Mouse (Mus musculus) heart, adult 9 months (tissue): ENCODE results near the gene Dars.
A peak's percentile ranks its signal among the peaks of the same experiment; 100 is the strongest.

Source experiments
- DNase-seq, 2 experiments: peaks; one replicate each; pipeline ENCODE4 v3.0.0; 2022; ENCODE audit warnings: low spot score in 2 of 2

Gene Dars

DNA sequence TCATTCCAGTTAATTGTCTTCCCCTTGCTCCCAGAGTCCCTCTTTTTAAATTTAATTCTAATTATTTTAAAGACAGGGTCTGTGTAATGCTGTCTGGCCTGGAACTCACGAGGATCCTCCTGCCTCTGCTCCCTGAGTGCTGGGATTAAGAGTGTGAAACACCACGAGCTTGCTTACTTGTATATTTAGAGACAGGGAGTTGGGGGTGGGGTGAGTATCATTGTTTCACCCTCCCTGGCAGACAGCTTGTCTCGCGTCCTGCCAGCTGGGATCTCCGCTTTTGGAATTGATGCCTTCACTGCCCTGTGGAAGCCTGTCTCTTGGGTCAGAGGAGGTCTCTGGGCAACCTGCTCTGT lies 343 bp upstream of the Dars start:
- DNase-seq: no peak

DNA sequence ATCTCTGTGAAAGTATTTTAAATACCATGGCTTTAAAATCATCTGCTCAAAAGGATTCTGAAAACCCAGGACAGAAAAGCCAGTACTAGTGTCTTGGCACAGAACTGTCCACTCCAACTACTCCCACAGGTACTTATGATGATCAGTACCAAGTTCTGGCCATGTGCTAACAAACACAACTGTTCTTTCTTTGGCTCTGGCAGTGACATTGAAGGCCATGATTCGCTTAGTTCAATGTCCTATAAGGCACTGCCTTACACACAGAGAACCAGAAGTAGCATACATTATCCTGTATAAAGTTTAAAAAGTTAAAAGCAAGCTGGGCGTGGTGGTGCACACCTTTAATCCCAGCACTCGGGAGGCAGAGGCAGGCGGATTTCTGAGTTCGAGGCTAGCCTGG lies 6.0 kb downstream of the Dars start:
- DNase-seq: no peak

DNA sequence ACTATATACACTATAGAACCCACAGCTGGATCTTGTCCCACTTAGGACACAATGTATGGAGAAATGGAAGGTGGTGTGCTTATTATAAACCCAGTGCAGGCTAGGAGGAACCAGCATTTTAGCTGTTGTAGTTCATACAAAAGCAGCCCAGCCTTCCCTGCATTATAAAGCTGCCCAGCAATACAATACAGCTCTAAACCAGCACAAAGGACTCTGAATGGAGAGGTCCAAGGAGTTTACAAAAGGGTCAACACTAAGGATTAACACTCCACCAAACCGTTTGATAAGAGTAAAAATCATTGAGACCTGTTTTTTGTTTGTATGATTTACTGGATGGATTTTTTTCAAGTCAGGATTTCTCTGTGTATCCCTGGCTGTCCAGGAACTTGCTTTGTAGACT lies 10.3 kb downstream of the Dars start:
- no peak for DNase-seq

DNA sequence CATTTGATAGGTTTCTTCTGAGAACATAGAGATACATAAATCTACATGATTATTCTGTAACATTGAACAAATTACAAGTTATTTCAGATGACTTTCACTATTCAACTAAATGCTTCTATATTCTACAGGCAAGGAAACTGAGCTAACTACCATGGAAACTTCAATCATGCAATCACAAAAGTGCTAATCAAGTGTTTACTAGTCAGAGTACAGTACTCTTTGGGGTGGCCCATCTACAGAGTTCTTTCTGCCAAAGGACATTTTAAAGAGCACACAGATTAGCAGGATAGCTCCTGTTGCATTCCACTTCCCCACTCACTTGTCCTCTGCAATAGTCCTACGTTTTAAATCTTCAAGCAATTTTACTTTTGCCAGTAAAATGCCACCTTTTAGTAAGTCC lies 11.5 kb downstream of the Dars start:
- DNase-seq: no peak

DNA sequence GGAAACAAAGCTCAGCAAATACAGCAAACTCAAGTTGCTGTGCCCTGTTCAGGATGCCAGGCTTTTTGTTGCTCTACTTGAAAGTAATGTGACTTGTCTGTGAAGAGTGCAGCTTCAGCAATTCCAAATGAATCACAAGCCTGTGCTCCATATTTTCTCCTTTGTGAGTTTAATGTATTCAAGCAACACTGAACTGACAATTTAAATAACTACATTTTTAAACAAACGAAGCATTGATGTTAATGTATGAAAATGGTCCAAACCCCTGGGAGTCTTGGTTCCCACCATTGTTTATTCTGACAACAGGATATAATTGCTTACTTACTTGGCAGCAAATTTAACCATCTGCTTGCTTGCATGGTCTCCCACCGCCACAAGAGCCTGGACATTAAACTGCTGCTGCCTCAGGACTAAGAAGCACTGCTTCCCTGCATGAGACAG lies 12.1 kb downstream of the Dars start:
- DNase-seq: no peak

DNA sequence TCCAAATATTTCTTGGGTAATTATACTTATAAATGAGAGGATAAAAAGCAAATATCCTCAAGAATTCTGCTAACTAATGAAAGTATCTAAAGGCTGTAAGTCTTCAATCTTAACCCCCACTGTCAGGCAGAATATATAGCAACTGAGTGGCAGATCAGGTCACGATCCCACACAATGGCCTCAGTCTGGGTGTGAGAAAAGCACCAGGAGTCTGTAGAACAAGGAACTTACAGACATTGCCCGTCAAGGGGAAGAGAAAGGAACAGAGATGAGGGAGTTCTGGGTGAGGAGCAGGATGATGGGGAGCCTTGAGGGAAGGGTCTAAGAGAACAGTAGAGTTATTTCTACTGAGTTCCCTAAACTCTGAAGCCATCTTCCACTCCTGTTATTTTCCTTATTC lies 16.2 kb downstream of the Dars start:
- no peak for DNase-seq

DNA sequence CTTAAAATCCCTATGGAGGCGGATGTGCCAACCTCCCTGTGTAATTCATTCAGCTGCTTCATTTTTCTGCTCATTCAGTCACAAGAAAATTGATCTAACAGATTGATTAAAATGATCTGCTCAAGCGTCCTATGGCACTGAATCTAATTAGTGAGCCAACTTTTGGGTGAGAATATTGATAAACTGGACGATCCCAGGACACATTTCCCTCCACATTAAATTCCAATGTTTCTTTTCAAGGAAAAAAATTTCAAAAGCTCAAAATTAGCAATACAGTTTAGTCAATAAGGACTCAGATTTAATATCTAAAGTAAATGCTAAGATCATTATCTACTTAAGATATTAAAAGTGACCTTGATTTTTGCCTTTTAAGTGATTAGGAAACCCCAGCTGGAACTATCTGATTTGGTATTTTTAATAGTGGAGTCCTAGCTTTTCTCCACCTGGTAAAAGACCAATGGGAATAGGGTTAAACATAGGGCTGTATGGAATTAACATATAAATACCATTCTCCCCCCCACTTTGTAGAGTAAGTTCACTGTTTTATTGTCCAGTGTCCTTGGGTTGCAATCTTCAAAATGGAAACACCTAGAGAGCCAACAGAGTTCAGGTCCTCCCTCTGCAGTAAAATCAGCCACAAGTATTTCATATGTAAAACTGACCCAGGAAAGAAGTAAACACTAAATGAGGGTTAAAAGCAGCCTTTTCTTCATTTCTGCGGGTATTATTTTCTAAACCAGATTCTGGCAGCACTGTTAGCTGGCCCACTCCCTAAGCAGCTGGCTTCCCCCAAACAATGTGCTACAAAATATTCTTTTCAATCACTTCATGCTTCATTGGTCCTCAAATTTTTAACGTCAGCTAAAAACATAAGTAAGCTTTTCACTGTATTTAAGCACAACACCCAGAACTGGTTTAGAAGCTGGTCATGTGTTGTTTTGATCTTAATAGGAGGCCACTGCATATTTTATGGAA lies 16.9 kb downstream of the Dars start:
- DNase-seq: no peak

DNA sequence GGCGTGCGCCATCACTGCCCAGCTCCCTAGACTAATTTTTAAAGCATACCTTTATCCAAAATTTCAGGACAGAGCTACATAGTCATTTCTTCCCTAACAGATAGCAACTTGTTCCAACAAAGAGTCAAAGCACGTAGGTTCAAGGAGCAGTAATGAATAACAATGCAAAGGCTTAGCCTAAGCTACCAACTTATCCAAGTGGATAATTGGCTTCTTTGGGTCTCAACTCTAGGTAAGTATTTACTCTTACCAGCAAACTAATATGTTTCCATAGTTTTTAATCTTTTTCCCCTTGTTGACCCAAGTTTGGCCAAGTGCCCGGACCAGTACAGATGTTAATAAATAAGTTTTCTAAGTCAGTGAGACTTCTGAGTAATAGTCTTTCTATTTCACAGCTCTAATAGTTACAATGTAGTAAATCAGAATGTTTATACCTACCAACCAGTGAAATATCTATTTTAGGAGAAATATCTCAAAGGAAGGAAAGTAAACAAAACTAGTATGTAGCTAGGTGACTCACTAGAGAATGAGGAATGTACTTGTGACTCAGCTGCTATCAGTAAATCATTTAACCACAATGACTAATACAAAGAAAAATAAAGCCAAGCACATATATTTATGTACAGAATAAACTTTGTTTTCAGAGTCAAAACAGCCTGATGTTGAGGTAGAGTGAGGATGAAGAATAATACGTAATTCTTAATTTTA lies 18.3 kb downstream of the Dars start:
- no peak for DNase-seq

DNA sequence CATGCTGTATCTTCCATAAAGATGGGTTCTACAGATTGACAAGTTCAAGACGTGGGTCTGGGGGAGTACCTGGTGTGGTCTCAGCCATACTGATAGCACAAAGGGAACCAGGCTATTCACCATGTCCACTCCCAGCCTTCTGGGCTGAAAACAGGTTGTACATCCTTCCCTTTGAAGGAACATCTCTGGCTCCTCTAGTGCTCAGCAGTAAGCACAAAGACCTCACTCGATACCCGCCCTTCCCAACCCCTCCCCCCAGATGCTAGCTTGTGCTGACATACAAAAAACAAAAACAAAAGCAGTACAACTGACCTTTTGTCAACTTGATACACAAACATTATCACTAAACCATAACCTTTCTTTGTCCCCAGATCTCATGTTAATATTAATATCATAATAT lies 22.5 kb downstream of the Dars start:
- no peak for DNase-seq

DNA sequence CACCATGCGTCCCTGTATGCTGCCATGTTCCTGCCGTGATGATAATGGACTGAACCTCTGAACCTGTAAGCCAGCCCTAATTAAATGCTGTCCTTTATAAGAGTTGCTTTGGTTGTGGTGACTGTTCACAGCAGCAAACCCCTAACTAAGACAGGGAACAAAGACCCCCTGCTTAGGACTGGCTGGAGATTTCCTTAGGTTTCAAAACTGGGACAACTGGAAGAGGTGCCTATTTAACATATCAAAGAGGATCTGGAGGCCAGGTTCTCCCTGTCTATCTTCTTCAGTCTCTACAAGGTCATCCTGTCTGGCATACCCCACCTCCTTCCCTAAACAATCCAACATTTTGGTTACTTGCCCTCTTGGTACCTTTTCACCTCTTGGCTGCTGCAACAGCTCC lies 24.8 kb downstream of the Dars start:
- no peak for DNase-seq

DNA sequence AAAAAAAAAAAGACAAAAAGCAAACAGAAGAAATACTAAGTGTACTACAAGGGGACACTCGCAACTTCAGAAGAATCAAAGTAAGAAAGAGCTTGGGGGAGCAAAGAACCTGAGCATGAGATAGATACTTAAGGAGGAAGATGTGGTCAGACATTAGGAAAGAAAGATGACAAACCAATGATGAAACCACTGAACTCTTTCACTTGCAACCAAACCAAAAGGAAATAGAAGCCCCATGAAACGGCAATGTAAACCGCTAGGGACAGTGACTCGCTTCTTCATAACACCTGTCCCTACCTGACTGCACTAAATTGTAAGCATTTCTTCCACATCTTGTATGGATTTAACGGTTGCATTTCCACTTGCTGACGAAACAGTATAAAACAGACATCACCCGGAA lies 30.7 kb downstream of the Dars start:
- DNase-seq: no peak

DNA sequence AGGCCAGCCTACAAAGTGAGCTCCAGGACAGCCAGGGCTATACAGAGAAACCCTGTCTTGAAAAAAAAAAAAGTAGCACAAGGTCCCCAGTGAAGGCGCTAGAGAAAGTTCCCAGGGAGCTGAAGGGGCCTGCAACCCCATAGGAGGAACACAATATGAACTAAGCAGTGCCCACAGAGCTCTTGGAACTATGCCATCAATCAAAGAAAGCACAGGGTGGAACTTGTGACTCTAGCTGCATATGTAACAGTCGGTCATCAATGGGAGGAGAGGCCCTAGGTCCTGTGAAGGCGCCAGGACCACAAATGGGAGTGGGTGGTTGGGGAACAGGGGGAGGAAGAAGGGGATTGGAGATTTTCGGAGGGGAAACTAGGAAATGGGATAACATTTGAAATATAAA lies 40.3 kb downstream of the Dars start:
- no peak for DNase-seq

DNA sequence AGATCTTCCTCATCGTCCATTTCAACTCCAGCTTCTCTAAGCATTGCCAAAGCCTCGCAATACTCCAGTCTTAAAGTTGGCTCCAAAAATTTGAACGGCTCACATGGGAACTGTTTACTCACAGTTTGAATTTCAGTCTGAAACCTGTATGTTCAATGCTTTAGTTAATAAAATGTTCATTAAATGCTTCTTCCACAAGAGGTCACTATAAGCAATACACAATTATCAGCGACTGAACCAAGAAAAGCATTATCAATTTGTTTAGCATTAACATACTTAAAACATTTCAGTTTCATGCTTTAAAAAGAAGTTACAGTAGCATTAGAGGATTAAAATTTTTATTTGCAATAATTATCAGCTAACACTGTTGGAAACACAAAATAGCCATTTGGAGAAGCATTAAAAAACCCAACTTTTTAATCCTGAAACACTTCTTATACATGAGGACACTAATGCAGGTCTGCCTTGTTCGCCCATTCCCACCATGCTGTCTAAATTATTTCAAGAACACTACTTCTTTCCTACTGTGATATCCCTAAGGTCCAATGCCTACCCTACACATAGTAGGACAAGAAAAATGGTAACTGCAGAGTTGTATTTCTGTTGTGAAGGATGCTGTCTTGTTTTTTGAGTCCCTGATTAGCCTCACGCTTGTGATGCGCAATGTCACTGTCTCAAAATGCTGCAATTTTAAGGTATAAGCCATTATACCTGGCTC lies 44.9 kb downstream of the Dars start:
- DNase-seq: no peak

DNA sequence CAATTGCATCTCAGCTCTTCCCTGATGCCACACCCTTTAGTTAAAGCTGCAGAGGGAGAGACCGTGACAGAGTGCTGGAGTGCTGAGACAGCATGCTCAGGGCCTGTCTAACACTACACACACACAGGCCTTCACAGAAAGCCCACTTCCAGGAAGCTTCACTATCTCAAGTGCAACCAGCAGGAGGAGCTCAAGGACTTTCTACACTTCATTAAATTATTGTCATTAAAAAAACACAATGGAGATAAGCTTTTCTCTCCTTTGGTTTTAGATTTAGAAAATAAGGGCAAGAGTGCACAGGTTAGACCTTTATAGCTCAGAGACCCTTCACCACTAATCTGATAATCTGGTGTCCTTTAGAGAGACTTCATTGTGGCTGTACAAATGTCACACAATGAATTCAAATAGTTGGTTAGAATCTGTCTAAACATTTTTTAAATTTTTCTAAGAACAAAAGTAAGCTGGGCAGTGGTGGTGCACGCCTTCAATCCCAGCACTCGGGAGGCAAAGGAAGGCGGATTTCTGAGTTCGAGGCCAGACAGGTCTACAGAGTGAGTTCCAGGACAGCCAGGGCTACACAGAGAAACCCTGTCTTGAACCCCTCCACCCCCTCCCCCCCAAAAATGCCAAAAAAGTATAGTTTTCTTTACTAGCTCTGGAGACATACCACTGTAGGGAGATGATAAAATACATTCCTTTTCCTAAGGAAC lies 48.3 kb downstream of the Dars start:
- DNase-seq: peak in 1 of 2 experiments; percentile 19

DNA sequence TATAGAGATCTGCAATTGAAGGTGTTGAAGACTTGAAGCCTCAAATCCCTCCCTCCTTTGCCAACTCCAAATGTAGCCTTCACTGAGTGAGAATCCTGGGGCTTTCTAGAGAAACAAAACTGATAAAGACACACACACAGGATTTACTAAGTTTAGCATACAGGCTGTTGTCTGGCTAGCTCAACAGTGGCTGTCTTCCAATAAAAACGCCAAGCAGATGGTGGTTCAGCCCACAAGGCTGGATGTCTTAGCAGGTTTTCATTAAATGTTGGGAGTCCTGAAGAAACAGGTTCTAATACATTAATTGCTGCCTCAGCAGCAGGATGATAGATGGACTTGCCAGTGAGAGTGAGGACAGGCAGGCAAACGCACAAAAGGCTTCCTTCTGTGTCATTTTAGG lies 56.6 kb downstream of the Dars start:
- no peak for DNase-seq

DNA sequence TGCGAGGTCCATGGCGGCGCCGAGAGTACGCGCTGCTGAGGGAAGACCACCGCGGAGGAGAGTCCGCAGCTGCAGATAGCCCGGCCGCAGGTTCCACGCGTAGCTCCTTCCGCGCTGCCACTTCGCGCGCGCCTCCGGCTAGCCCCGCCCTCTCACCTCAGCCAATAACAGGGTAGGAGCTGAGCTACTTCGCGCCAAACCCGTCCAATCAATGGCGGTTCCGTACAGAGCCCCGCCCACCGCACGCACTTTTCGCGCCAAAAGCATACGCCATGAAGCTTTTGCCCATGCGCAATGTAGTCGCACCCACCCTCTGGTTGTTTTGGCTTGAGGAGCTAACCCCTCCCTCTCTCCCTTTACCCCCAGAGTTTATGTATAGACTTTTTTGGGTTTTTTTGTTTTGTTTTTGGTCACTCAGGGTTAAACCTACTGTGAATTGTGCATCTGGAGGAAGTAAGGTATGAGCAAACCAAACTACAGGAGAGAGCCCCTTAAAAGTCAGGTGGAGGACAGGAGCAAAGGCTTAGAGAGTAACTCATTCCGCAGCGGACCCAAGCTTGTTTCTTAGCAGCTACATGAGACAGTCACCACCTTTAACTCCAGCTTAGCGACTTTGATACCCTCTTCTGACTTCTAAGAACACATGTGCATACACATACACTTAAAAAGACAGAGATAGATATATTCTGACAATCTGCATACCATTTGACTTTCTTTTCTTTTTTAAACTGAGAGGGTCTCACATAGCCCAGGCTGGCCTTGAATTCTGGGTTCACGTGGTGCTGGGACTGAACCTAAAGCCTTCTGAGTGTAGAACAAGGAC lies 57.4 kb downstream of the Dars start, which contains the start of gene Mcm6:
Gene Mcm6 (minus strand): TSS at position 111 of the 823 bp plus-strand sequence.
- DNase-seq: peak; percentile 95 to 97

DNA sequence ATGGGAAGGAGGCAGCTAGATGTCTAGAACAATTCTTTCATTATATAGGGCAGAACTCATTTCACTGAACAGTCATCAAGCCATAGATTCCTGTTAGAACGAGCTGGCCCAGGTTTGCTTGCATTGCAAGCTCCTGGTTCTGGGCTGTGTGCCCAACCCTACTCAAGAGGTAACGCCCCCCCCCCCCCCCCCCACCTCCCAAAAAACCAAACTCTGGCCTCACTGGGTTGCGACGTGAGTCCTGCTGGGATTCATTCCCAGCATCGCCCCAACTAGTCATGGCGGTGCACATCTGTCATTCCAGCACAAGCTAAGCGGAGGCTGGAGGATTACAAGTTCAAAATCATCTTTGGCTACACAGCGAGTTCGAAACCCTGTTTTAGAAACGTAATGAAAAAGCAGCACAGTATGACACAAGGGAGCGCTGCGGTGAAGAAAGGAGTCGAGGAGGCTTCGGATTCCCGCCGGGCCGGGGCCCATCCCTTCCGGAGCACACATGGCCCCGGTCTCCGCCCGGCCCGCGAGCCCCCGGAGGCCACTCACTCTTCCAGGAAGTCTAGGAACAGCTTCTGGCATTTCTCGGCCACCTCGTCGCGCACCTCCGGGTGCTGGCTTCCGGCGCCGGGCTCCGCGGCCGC lies 58.1 kb downstream of the Dars start:
- DNase-seq: no peak

DNA sequence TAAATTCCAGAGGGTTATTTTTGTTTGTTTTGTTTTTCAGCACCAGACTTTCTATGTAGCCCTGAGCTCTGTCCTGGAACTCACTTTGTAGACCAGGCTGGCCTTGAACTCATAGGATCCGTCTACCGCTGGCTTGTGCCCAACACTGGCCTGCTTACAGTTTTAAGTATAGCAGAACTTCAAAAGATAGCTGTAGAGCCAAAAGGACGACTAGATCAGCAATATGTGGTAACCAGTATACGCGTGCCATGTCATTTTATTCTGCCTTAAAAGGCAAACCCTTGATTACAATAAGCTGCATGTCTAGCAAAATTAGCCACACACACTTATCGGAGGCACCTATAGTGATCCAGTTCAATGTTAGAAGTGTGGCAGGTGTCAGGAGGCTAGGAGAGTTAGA lies 58.9 kb downstream of the Dars start:
- DNase-seq: no peak

DNA sequence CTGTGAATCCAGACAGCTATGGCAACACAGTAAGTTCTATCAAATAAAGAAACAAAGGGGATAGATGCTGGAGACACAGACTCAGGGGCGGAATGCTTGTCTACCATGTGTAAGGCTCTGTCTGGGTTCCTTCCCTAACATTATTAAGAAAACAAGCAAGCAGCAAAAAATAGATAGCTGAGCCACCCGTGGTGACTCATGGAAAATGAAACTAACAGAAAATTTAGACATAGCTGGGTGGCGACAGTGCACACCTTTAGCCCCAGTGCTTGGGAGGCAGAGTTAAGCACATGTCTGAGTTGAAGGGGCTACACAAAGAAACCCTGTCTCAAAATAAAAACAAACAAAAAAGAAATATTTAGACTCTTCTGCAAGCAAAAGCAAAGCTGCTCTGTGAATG lies 59.7 kb downstream of the Dars start:
- no peak for DNase-seq

DNA sequence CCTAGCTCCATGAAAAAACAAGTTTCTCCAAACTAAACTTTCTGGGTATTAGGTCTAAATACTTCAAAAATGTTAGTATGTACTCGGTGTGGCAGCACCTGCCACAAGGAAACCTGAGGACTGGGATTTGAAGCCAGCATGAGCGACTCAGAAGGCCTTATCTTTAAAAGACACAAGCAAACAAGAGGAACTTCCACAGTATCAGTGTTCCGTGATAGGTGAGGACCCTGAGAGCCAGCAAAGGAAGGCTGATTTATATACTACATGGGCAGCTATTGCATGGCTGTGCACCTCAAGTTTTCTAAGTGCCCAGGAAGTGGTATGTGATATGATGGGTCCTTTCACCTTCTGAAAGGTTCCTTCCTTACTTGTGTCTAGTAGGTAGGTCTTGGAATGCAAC lies 64.1 kb downstream of the Dars start:
- no peak for DNase-seq
